Mouse (Mus musculus): Measurements from ENCODE around the gene Mast2.
A peak's percentile ranks its signal among the peaks of the same experiment; 100 is the strongest.

The Mast2 gene

DNA sequence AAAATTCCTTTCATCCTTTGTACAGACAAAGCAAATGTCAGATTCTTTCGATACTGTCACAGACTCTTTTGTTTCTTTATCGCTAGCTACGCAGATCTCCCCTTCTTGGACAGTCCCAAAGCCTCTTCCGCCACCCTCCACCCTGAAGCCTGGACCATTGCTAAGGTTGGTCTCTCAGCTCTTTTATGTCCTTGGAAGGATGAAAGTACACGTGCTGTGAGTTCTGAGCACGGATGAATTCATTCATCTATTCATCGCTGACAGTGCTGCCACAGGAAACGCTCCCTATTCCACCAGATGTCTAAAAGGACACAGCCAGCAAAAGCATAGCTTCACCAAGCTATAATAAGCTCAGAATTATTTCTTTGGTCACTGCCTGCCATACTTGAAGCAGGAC is 58.0 kb downstream of the Mast2 start:
- DNase-seq, result peak; percentile 30

DNA sequence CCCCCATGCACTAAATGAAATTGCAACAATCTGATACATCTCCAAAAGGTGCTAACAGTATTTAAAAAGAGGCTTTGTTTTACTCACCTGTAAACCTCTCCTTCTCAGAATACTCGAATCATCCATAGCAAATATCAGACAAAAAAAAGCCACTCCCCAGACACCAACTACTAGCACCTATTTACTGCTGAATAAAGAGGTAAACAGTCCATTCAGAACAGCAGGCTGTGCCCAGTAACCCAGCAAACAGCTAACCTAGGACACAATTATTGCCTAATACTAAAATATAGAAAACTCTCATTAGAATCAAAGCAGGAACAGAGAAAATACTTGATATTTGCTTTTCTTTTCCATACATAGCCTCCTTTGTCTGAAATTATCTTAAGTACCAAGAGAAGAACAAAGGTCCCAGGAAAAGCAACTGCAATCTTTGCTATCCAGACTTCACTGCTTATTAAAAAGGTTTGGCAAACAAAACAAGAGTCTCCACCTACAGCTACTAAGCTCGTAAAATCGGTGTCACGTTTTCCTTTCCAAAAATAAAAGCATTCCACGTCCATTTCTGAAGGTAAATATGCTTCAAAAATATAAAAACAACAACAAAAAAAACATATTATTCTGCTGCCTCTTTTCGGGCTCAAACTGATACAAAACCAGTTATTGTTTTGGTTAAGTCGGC is 58.6 kb downstream of the Mast2 start:
- DNase-seq, result no peak

DNA sequence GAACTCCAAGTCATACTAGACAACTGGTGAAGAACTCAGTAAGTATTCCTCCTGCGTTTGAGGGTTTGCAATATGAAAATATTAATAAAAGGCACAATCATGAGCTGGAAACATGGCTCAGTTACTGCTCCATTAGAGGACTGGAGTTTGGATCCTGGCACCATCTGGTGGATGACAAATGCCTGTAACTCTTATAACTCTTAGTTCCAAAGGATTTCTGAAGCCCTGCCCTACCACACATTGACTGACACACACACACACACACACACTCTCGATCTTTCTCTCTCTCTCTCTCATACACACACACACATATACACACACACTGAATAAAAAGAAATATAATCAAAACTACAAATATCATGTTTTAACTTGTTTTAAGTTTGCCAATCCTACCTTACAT is 60.1 kb downstream of the Mast2 start:
- peak; percentile 9 for DNase-seq

DNA sequence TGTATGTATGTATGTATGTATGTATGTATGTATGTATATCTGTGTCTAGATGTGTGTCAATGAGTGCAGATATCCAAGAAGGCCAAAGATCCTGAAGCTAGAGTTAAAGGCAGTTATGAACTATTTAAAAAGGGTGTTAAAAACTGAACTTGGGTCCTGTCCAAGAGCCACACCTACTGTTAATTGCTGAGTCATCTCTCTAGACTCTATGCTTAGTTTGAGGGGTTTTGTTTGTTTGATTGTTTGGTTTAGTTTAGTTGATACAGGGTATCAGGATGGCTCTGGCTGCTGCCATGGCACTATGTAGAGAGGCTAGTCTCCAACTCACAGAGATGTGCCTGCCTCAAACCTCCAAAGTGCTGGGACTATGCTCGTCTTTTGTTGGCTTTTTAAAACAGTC is 61.3 kb downstream of the Mast2 start:
- DNase-seq, result no peak

DNA sequence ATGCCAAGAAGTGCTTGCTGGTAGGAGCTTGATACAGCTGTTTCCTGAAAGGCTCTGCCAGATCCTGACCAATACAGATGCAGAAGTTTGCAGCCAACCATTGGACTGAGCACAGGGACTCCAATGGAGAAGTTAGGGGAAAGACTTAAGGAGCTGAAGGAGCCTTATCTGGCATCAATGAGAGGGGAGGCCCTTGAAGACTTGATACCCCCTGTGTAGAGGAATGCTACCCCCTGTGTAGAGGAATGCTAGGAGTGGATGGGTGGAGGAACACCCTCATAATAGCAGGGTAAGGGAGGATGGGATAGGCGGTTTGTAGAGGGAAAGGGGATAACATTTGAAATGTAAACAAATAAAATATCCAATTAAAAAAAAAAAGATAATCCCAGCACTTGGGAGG is 65.9 kb downstream of the Mast2 start:
- DNase-seq, result no peak

DNA sequence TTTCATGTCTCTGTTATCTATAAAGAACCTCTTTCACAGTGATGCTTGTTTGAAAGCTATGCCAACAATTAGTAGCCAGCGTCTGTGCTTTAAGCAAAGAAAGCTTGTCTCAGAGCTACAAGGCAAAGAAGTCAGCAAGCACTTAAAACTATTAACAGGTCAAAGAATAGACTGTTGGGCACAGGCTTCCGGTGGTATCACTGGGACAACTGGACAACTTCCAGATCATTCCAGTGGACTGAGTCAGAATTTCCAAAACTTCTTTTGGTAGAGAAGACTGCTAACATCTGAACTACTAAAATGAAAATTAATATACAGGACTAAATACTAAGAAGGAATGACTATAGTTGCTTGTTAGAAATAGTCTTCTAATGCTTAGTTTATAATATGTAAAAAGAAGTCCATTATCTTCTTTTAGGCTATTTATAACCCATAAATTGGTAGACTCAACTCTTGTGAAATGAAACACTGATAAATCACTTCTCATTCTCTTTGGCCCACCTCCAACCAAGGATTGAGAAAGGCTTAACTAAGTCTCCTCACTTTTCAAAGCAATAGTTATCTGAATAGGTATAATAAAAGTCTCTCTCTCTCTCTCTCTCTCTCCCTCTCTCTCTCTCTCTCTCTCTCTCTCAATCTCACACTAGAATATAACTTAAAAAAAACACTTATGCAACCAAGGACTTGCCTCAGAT is 85.9 kb downstream of the Mast2 start:
- DNase-seq, result no peak

DNA sequence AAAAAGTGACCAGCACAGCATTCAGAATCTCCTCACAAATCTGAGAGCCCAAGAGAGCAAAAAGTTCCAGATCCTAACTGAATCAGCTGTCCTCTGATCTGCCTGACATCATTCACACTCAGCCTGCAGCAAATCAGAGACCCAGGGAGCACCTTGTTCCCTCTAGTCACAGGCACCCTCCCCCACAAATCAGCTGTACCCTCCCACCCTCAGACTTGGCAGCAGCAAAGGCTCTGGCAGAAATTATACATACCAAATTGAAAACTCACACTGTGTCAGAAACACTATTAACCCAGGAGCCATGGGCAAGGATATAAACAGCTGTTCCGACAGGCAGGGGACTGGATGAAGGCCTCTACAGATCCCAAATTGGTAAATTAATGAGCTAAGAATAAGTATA is 92.3 kb downstream of the Mast2 start:
- no peak for DNase-seq

DNA sequence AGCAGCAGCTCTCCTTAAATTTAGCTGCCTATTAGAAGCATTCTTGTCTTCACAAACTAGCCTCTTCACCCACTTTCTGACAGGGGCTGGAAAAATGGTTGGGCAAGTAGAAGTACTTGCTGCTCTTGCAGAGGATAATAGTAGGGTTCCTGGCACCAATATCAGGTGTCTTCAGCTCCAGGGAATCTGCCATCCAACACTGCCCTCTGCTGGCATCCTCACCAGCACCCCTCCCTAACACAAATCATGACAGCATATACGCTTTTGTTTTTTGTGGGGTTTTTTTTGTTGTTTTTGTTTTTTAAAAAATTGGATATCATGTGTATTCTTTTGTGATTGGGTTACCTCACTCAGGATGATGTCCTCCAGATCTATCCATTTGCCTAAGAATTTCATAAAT is 105.9 kb downstream of the Mast2 start:
- DNase-seq, result no peak

DNA sequence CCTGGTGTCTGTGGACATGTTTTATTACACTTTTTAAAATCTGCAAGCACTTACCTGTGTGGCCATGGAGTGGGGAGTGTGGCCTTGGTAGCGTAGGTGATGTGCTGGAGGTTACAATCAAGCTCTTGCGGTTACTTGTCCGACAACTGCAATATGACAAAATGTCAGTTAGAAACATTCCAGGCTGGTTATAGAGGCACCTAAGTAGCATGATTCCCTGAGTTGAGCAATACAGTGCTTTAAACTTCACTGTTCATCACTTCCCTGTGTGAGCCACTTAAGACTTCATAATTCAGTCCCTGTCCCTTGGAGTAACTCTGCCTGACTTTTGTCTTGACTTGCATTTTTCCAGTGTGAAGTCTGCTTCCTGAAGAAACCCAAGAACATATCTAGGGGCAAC is 111.1 kb downstream of the Mast2 start:
- DNase-seq, result no peak

DNA sequence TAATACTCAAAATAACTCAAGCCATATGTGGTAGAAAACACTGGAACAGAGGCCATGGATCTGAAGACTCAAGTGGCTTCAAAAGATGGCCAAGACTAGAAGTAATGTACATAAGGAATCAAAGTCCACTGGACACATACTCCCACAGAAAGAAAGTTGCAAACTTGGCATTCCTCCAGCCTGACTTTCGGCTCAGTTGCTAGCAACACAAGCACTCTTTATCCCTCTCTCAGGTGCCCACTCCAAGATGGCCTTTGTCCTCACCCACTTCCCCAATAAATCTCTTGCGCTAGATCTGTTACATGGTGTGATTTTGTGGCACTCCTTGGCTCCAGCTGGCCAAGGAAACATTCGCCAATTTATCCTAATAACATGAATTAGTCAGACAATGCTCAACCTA is 111.5 kb downstream of the Mast2 start:
- no peak for DNase-seq

DNA sequence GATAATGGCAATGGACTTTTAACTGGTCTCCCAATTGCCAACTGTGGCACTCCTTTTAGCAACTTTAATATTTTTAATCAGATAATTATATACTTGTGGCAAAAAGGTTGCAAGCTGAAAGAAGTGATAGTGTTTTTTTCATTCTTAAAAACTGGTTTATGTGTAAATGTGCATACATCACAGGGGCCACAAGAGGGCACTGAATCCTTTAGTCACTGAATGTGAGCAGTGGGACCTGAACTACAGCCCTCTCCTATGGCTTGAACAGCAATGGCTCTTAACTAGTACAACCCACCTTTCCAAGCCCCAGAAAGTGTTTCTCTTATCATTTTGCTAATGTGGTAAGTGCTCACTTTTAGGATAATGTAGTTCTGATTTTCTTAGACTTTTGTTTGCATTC is 121.9 kb downstream of the Mast2 start:
- peak; percentile 81 for DNase-seq

DNA sequence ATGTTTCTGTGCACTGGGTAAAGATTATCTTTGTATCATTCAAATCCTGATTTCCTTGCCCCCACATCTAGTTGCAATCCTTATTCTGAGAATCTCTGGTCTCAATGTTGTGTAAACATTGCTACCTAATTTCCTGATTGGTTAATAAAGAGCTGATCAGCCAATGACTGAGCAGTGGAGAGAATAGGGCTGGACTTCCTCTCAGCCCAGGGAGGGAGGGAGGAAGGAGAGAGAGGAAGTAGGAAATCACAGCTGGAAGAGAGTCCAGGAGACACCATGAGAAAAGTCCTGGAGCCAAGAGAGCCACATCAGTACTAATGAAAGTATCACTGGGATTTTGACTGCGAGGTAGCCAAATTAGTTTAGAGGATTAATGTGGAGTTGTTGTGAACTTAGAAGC is 127.7 kb downstream of the Mast2 start:
- DNase-seq, result no peak

DNA sequence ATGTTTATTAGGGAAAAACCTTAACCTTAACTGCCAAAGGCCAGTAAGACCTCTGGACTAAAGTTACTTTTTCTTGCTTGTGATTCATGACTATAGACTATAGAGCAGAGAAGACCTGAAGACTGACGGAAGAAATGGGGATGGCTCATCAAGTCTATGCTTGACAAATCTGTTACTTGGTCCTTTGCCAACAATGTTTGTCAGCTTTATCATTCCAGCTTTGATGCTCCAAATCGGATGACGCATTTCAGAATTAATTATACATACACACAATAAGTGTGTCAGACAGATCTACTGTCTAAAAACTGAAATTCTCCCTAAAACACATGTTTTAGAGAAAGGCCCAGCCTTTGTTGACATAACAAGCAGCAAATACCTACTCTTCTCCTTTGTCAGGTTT is 134.7 kb downstream of the Mast2 start:
- no peak for DNase-seq

DNA sequence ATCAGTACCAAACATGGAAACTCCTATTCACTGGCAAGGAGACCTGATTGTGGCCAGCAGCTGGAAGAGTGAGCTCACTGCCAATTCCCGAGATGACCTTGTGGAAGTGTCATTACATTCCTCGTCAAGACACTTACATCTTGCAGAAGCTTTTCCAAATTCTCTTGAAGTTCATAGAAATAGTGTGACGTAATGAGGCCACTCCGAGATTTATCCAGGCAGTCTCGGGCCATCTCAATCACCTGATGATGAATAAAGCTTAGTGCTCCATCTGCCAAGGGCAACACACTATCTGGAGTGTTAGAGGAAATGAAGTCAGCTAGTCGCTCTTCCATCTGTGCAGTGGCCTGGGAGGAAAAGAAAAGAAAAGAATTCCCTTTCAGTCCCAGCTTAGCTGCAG is 141.9 kb downstream of the Mast2 start:
- DNase-seq, result no peak

DNA sequence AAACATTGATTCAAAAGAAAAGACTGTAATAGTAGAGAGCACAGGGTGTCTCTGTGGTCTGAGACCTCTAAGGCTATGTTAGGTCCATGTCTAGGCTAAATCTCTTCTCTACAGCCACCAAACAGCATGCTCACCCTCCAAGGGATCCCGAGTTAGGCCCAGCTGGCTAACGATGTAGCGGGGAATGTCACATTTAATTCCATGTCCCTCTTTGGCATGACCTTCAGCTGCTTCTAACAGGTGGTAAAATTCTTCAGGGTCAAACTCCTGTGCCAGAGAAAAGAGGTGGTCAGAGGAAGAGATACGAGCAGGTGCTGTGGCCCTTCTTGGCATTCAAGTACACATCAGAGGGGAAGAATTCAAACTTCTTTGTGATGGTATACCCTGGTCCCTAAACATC is 146.4 kb downstream of the Mast2 start:
- DNase-seq, result no peak

DNA sequence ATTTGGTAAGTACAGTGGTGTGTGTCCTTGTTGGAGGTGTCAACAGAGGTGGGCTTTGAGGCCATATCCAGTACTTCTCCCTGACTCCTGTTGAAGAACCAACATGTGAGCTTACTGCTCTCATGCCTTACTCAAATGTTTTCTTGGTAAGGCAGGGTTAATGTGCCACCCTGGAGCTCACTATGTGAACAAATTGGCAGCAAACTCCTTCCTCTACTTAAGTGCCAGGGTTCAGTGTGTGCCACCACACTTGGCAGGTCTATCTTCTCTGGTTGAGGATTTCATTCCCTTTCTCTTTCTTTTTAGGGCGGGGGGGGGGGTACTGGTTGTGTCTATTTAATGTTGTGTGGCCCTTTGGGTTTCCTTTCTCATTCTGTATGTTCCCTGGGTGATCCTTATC is 159.4 kb downstream of the Mast2 start:
- DNase-seq, result no peak

DNA sequence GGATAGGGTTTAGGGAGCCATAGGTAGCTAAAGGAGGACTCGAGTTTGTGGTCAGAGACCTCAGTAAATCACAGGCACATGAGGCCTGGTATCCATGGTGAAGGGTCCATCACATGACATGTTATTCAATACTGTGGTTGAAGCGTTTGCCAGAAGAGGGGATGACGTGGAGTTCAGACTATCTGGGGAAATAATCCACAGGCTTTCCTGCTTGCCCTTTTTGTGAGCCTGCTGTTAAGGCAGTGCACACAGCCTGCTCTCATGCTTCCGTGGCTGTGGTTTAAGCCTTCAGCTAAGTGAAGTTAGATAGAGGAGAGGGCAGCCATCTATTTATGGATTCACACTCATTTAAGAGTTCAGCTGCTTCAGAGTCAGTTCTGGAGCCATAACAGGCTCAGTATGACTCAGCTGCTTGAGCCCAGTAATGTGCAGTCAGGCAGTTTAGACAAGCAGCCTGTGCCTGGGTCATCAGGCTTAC is 163.1 kb downstream of the Mast2 start:
- DNase-seq, result peak; percentile 3

DNA sequence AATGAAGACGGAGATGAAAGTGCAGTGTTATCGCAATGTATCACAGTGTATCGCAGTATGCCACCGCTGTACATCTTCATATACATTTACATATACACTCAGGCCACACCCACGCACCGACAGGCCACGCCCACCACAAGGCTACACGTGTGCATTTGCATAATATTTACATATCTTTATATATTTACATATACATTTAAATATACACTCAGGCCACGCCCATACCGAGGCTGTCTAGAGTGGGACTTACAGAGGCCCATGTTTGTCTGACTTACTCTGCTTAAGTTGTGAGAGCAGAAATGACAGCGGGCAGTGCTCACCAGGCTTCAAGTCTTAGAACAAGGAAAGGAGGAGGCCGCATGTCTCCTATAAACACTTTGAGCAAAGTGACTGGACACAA is 170.7 kb downstream of the Mast2 start:
- DNase-seq, result peak; percentile 2

DNA sequence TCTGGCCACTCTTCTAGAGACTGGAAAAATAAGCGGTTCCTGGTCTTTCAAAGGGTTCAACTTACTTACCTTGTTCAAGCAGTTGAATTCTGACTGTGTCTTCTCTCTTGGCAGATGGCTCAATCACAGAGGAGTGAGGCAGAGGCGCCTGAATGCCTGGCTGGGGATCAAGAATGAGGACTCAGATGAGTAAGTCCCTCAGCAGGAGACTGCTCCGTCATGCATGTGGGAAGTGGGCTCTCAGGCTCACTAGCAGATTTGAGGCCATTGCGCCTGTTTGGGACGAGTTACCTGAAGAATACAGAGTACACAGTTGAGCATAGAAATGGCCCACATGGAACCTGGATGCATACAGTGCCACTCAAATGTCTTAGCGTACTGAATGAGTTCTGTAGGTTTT is 172.4 kb downstream of the Mast2 start:
- DNase-seq, result no peak

DNA sequence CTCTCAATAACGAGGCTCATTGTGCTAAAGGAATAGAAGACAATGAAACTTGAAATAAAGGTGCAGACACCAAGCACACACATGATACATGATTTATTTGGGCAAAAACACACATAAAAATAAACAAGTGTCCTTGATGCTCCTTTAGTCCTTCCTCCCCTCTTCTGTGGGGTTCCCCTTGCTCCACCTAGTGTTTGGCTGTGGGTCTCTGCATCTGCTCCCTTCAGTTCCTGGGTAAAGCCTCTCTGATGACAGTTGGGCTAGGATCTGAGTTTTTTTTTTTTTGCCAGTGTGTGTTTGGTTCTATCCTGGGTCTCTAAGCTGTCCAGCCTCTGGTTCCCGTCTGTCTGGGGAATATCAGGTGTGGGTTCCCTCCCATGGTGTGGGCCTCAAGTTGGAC is 181.8 kb downstream of the Mast2 start:
- no peak for DNase-seq

DNA sequence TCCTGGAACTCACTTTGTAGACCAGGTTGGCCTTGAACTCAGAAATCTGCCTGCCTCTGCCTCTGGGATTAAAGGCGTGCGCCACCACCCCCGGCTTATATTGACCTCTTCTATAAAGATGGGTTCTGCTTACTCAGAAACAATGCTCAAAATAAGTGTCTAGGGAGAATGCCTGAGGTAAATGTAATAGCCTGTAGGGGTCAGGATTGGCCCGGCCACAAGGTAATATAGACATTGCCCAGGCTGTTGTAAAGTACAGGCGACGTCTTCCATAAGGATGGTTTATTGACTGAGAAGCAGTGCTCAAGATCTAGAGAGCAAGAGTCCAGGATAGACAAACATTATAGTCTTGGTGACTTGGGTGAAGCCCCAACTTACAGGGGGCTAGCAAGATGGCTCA is 195.8 kb downstream of the Mast2 start:
- DNase-seq, result no peak
